Mouse (Mus musculus) limb, embryonic 15.5 days (tissue): ENCODE results near the gene Kif3a. TPM values are rescaled to one million over a fixed set of nuclear protein-coding genes. Genes with fewer than 3 reads are reported as not detected.
"Not testable (repeated sequence)": the region's sequence is repeated elsewhere in the genome, so short reads cannot be mapped to it uniquely, and the experiment has no call there.

ENCODE experiments used
- ATAC-seq: fragments of 200-750 bp; cut with Nextera tagmentation; 2 replicates; pipeline ENCODE4 v1.8.0; 2017; ENCODE audit warnings: low read depth, moderate TSS enrichment; ENCODE audit not compliant: insufficient number of reproducible peaks, low FRiP score, low TSS enrichment
- H3K27ac ChIP-seq: fragments of 300-500 bp; sonication (generic); 2 replicates; pipeline ENCODE4 v1.5.1; 2015; ENCODE audit warnings: moderate library complexity, mild to moderate bottlenecking, inconsistent platforms
- H3K27me3 ChIP-seq: fragments of 300-500 bp; sonication (generic); 2 replicates; pipeline ENCODE4 v1.6.1; 2015; ENCODE audit warnings: inconsistent platforms
- H3K36me3 ChIP-seq: fragments of 300-500 bp; sonication (generic); 2 replicates; pipeline ENCODE4 v1.6.1; 2015; ENCODE audit warnings: inconsistent platforms
- H3K4me1 ChIP-seq: fragments of 300-500 bp; sonication (generic); 2 replicates; pipeline ENCODE4 v1.6.1; 2015; ENCODE audit warnings: inconsistent platforms
- H3K4me2 ChIP-seq: fragments of 300-500 bp; sonication (generic); 2 replicates; pipeline ENCODE4 v1.6.1; 2015; ENCODE audit warnings: mild to moderate bottlenecking, inconsistent platforms
- H3K4me3 ChIP-seq: fragments of 300-500 bp; sonication (generic); 2 replicates; pipeline ENCODE4 v1.5.1; 2015; ENCODE audit warnings: mild to moderate bottlenecking, inconsistent platforms
- H3K9ac ChIP-seq: fragments of 300-500 bp; sonication (generic); 2 replicates; pipeline ENCODE4 v1.6.1; 2015; ENCODE audit warnings: inconsistent platforms
- H3K9me3 ChIP-seq: fragments of 300-500 bp; sonication (generic); 2 replicates; pipeline ENCODE4 v1.6.1; 2016; ENCODE audit warnings: inconsistent platforms
- WGBS: fragments of 180-500 bp; shearing (Covaris S2); methylation state at CpG from one replicate; pipeline ENCODE4 v1.1.7; 2015; 5-methylcytosine and 5-hydroxymethylcytosine counted together
- polyA plus RNA-seq: library from polyadenylated mRNA; unstranded; fragments of >200 nt; fragmentation: Nextera tagmentation; extraction: Ambion mirVana; gene quantifications from 2 replicates; pipeline ENCODE4 v1.2.1, GENCODE M21; 2015

Kif3a gene
- polyA plus RNA-seq, 1 experiment from 2014 or later, result 82.2 TPM

GRCm38 (mm10) chr11:53548036-53548605 is 19.1 kb upstream of the Kif3a start:
- no peak for ATAC-seq
- Histone ChIP-seq H3K4me2 (no peak overlapping the region), H3K4me3 (no peak overlapping the region), H3K36me3 (peaks cover 3% of the 10 kb centered on the region; the same call in 1 of the 2 replicates), H3K27ac (no peak overlapping the region), H3K9me3 (no peaks in the 10 kb centered on the region), H3K27me3 (no peaks in the 10 kb centered on the region), H3K4me1 (0 out of 2 replicates have a peak, but pooled peaks cover 3% of the 10 kb centered on the region), H3K9ac (no peak overlapping the region)
- 80% methylated on average over 19 of the region's 19 CpGs for WGBS

- Histone ChIP-seq H3K27ac (no peak overlapping the region), H3K9ac (no peak overlapping the region), H3K4me2 (no peak overlapping the region), H3K27me3 (no peaks in the 10 kb centered on the region), H3K9me3 (no peaks in the 10 kb centered on the region), H3K4me1 (0 out of 2 replicates have a peak, but pooled peaks cover 3% of the 10 kb centered on the region), H3K36me3 (no peaks in the 10 kb centered on the region), H3K4me3 (no peak overlapping the region)
- ATAC-seq, result no peak
- WGBS, result 86% methylated on average over 1 of the region's 1 CpGs
Measured at GRCm38 (mm10) chr11:53550714-53551113, 16.5 kb upstream of the Kif3a start.

GRCm38 (mm10) chr11:53551754-53552153 is 15.4 kb upstream of the Kif3a start:
- Histone ChIP-seq H3K36me3 (no peaks in the 10 kb centered on the region), H3K4me3 (no peak overlapping the region), H3K9me3 (no peaks in the 10 kb centered on the region), H3K4me1 (no peaks in the 10 kb centered on the region), H3K27ac (no peak overlapping the region), H3K27me3 (no peaks in the 10 kb centered on the region), H3K4me2 (no peak overlapping the region), H3K9ac (no peak overlapping the region)
- 65% methylated on average over 12 of the region's 12 CpGs for WGBS
- no peak for ATAC-seq

GRCm38 (mm10) chr11:53556529-53556928 is 10.7 kb upstream of the Kif3a start:
- not testable (repeated sequence) for H3K4me2 ChIP-seq, H3K27ac ChIP-seq, H3K4me1 ChIP-seq, ATAC-seq, H3K4me3 ChIP-seq, H3K36me3 ChIP-seq, H3K9me3 ChIP-seq, H3K27me3 ChIP-seq, H3K9ac ChIP-seq
- WGBS, result 94% methylated on average over 5 of the region's 20 CpGs

- not testable (repeated sequence) for H3K9ac ChIP-seq, H3K27me3 ChIP-seq, H3K4me1 ChIP-seq, ATAC-seq, H3K4me3 ChIP-seq, H3K27ac ChIP-seq, H3K4me2 ChIP-seq, H3K36me3 ChIP-seq, H3K9me3 ChIP-seq
- 82% methylated on average over 2 of the region's 3 CpGs for WGBS
Measured at GRCm38 (mm10) chr11:53557992-53558391, 9.2 kb upstream of the Kif3a start.

GRCm38 (mm10) chr11:53559980-53560379 is 7.2 kb upstream of the Kif3a start:
- not testable (repeated sequence) for ATAC-seq, H3K27ac ChIP-seq, H3K4me1 ChIP-seq, H3K4me2 ChIP-seq, H3K9ac ChIP-seq, H3K27me3 ChIP-seq, H3K9me3 ChIP-seq, H3K4me3 ChIP-seq, H3K36me3 ChIP-seq
- WGBS, result 66% methylated on average over 2 of the region's 3 CpGs

GRCm38 (mm10) chr11:53561986-53562385 is 5.2 kb upstream of the Kif3a start:
- WGBS, result 77% methylated on average over 2 of the region's 2 CpGs
- H3K36me3 ChIP-seq, result no peaks in the 10 kb centered on the region
- no peak for ATAC-seq

GRCm38 (mm10) chr11:53566646-53567045 is 533 bp upstream of the Kif3a start:
- 81% methylated on average over 4 of the region's 4 CpGs for WGBS
- Histone ChIP-seq H3K4me3 (peak overlapping the region; percentile 92), H3K36me3 (peaks cover 5% of the 10 kb centered on the region; the same call in 1 of the 2 replicates), H3K27ac (no peak overlapping the region), H3K4me1 (peaks cover 9% of the 10 kb centered on the region; the same call in 1 of the 2 replicates), H3K9me3 (no peaks in the 10 kb centered on the region), H3K9ac (no peak overlapping the region), H3K4me2 (peak overlapping the region; percentile 80), H3K27me3 (no peaks in the 10 kb centered on the region)
- no peak for ATAC-seq

More at GRCm38 (mm10) chr11:53561986-53562385, 5.2 kb upstream of the Kif3a start:
- H3K9ac ChIP-seq, result no peak overlapping the region
- H3K9me3 ChIP-seq, result no peaks in the 10 kb centered on the region
- no peaks in the 10 kb centered on the region for H3K27me3 ChIP-seq
- peaks cover 4% of the 10 kb centered on the region; the same call in 1 of the 2 replicates for H3K4me1 ChIP-seq
- H3K4me2 ChIP-seq, result no peak overlapping the region
- H3K27ac ChIP-seq, result no peak overlapping the region
- no peak overlapping the region for H3K4me3 ChIP-seq

GRCm38 (mm10) chr11:53580562-53580961 is 13.4 kb downstream of the Kif3a start:
- no peak overlapping the region for H3K9ac ChIP-seq
- ATAC-seq, result no peak
- H3K36me3 ChIP-seq, result peaks cover 60% of the 10 kb centered on the region
- H3K4me2 ChIP-seq, result no peak overlapping the region
- 97% methylated on average over 3 of the region's 3 CpGs for WGBS
- H3K4me1 ChIP-seq, result no peaks in the 10 kb centered on the region
- no peaks in the 10 kb centered on the region for H3K27me3 ChIP-seq
- H3K27ac ChIP-seq, result no peak overlapping the region
- no peak overlapping the region for H3K4me3 ChIP-seq
- H3K9me3 ChIP-seq, result no peaks in the 10 kb centered on the region

GRCm38 (mm10) chr11:53583151-53583550 is 16.0 kb downstream of the Kif3a start:
- H3K36me3 ChIP-seq, result peaks cover 70% of the 10 kb centered on the region
- no peak overlapping the region for H3K27ac ChIP-seq
- no peak overlapping the region for H3K4me2 ChIP-seq
- no peaks in the 10 kb centered on the region for H3K27me3 ChIP-seq
- no peaks in the 10 kb centered on the region for H3K4me1 ChIP-seq
- no peak overlapping the region for H3K9ac ChIP-seq
- ATAC-seq, result no peak
- H3K4me3 ChIP-seq, result no peak overlapping the region
- WGBS, result 83% methylated on average over 10 of the region's 10 CpGs
- H3K9me3 ChIP-seq, result no peaks in the 10 kb centered on the region

GRCm38 (mm10) chr11:53584849-53585248 is 17.7 kb downstream of the Kif3a start:
- Histone ChIP-seq H3K9ac (no peak overlapping the region), H3K4me2 (no peak overlapping the region), H3K9me3 (no peaks in the 10 kb centered on the region), H3K27ac (no peak overlapping the region), H3K4me3 (no peak overlapping the region), H3K4me1 (no peaks in the 10 kb centered on the region), H3K27me3 (no peaks in the 10 kb centered on the region), H3K36me3 (peaks cover 76% of the 10 kb centered on the region)
- 67% methylated on average over 3 of the region's 3 CpGs for WGBS
- no peak for ATAC-seq

- H3K4me1 ChIP-seq, result no peaks in the 10 kb centered on the region
- no peak overlapping the region for H3K9ac ChIP-seq
- no peak overlapping the region for H3K27ac ChIP-seq
- H3K9me3 ChIP-seq, result no peaks in the 10 kb centered on the region
- WGBS, result 89% methylated on average over 6 of the region's 6 CpGs
- H3K4me3 ChIP-seq, result no peak overlapping the region
- no peak overlapping the region for H3K4me2 ChIP-seq
- no peaks in the 10 kb centered on the region for H3K27me3 ChIP-seq
- no peak for ATAC-seq
- peaks cover 73% of the 10 kb centered on the region for H3K36me3 ChIP-seq
Measured at GRCm38 (mm10) chr11:53585510-53585909, 18.3 kb downstream of the Kif3a start.

- 76% methylated on average over 8 of the region's 8 CpGs for WGBS
- H3K9me3 ChIP-seq, result no peaks in the 10 kb centered on the region
- no peak overlapping the region for H3K4me2 ChIP-seq
- no peak overlapping the region for H3K9ac ChIP-seq
- ATAC-seq, result no peak
- no peaks in the 10 kb centered on the region for H3K27me3 ChIP-seq
- H3K4me3 ChIP-seq, result no peak overlapping the region
- H3K36me3 ChIP-seq, result peaks cover 70% of the 10 kb centered on the region
- no peaks in the 10 kb centered on the region for H3K4me1 ChIP-seq
- H3K27ac ChIP-seq, result no peak overlapping the region
Measured at GRCm38 (mm10) chr11:53588279-53588678, 21.1 kb downstream of the Kif3a start.
